Mouse (Mus musculus): ENCODE measurements around the gene Olig2. TPM values are rescaled to one million over a fixed set of nuclear protein-coding genes. Genes with fewer than 3 reads are reported as not detected.

Olig2 gene
- polyA plus RNA-seq (2015; fragmentation: Nextera tagmentation; extraction: Ambion mirVana), result 4.7 and 5.7 TPM in 2 replicates

GRCm38 (mm10) chr16:91225233-91226037, at the start of gene Olig2:
Gene Olig2, plus strand, starts transcription at chr16:91225457.
- under 1% methylated on average over 53 of the region's 53 CpGs for WGBS
- Histone ChIP-seq H3K27me3 (replicated peaks; ENCODE audit: control insufficient read depth, insufficient read depth, low read length) (peaks cover 69% of the 10 kb centered on the region), H3K27ac (ENCODE audit: low read length) (no peak within 1 kb of the TSS), H3K4me2 (ENCODE audit: low read length) (peak within 1 kb of the TSS; percentile 59), H3K4me3 (replicated peaks; ENCODE audit: low read length) (peak within 1 kb of the TSS; percentile 43), H3K9me3 (ENCODE audit: control insufficient read depth, low read length) (no peaks in the 10 kb centered on the region), H3K36me3 (ENCODE audit: control insufficient read depth, insufficient read depth) (no peaks in the 10 kb centered on the region), H3K4me1 (replicated peaks; ENCODE audit: control insufficient read depth, insufficient read depth, low read length) (peaks cover 53% of the 10 kb centered on the region), H3K9ac (replicated peaks; ENCODE audit: low read depth, low read length) (peak within 1 kb of the TSS; percentile 44)
- peak; percentile 92 for ATAC-seq

GRCm38 (mm10) chr16:91175892-91176291, 49.4 kb upstream of the Olig2 start:
- 11% methylated on average over 8 of the region's 8 CpGs for WGBS
- H3K9me3 ChIP-seq (ENCODE audit: control insufficient read depth, low read length), result no peaks in the 10 kb centered on the region
- H3K4me3 ChIP-seq (replicated peaks; ENCODE audit: low read length), result no peak overlapping the region
- H3K27me3 ChIP-seq (replicated peaks; ENCODE audit: control insufficient read depth, insufficient read depth, low read length), result peaks cover 41% of the 10 kb centered on the region
- peak; percentile 49 for ATAC-seq
- H3K4me2 ChIP-seq (ENCODE audit: low read length), result no peak overlapping the region
- no peak overlapping the region for H3K9ac ChIP-seq (replicated peaks; ENCODE audit: low read depth, low read length)
- peaks cover 42% of the 10 kb centered on the region for H3K4me1 ChIP-seq (replicated peaks; ENCODE audit: control insufficient read depth, insufficient read depth, low read length)
- no peaks in the 10 kb centered on the region for H3K36me3 ChIP-seq (ENCODE audit: control insufficient read depth, insufficient read depth)
- no peak overlapping the region for H3K27ac ChIP-seq (ENCODE audit: low read length)

- Histone ChIP-seq H3K4me3 (replicated peaks; ENCODE audit: low read length) (no peak overlapping the region), H3K4me1 (replicated peaks; ENCODE audit: control insufficient read depth, insufficient read depth, low read length) (peaks cover 6% of the 10 kb centered on the region; the same call in 1 of the 2 replicates), H3K27me3 (replicated peaks; ENCODE audit: control insufficient read depth, insufficient read depth, low read length) (peaks cover 22% of the 10 kb centered on the region), H3K4me2 (ENCODE audit: low read length) (no peak overlapping the region), H3K9me3 (ENCODE audit: control insufficient read depth, low read length) (no peaks in the 10 kb centered on the region), H3K9ac (replicated peaks; ENCODE audit: low read depth, low read length) (no peak overlapping the region), H3K36me3 (ENCODE audit: control insufficient read depth, insufficient read depth) (no peaks in the 10 kb centered on the region), H3K27ac (ENCODE audit: low read length) (no peak overlapping the region)
- 63% methylated on average over 8 of the region's 8 CpGs for WGBS
- no peak for ATAC-seq
Observed at GRCm38 (mm10) chr16:91187046-91187445, 38.2 kb upstream of the Olig2 start.

- H3K27me3 ChIP-seq (replicated peaks; ENCODE audit: control insufficient read depth, insufficient read depth, low read length), result peaks cover 21% of the 10 kb centered on the region
- 66% methylated on average over 10 of the region's 10 CpGs for WGBS
- peaks cover 9% of the 10 kb centered on the region for H3K4me1 ChIP-seq (replicated peaks; ENCODE audit: control insufficient read depth, insufficient read depth, low read length)
- no peaks in the 10 kb centered on the region for H3K36me3 ChIP-seq (ENCODE audit: control insufficient read depth, insufficient read depth)
- no peak overlapping the region for H3K4me3 ChIP-seq (replicated peaks; ENCODE audit: low read length)
- no peak for ATAC-seq
- H3K4me2 ChIP-seq (ENCODE audit: low read length), result no peak overlapping the region
- no peaks in the 10 kb centered on the region for H3K9me3 ChIP-seq (ENCODE audit: control insufficient read depth, low read length)
- no peak overlapping the region for H3K27ac ChIP-seq (ENCODE audit: low read length)
- H3K9ac ChIP-seq (replicated peaks; ENCODE audit: low read depth, low read length), result no peak overlapping the region
Observed at GRCm38 (mm10) chr16:91187662-91188061, 37.6 kb upstream of the Olig2 start.

- H3K9ac ChIP-seq (replicated peaks; ENCODE audit: low read depth, low read length), result no peak overlapping the region
- no peak for ATAC-seq
- peaks cover 18% of the 10 kb centered on the region for H3K27me3 ChIP-seq (replicated peaks; ENCODE audit: control insufficient read depth, insufficient read depth, low read length)
- no peak overlapping the region for H3K4me2 ChIP-seq (ENCODE audit: low read length)
- no peak overlapping the region for H3K4me3 ChIP-seq (replicated peaks; ENCODE audit: low read length)
- H3K36me3 ChIP-seq (ENCODE audit: control insufficient read depth, insufficient read depth), result no peaks in the 10 kb centered on the region
- H3K4me1 ChIP-seq (replicated peaks; ENCODE audit: control insufficient read depth, insufficient read depth, low read length), result peaks cover 15% of the 10 kb centered on the region
- WGBS, result 93% methylated on average over 12 of the region's 12 CpGs
- H3K9me3 ChIP-seq (ENCODE audit: control insufficient read depth, low read length), result no peaks in the 10 kb centered on the region
- no peak overlapping the region for H3K27ac ChIP-seq (ENCODE audit: low read length)
Observed at GRCm38 (mm10) chr16:91188304-91188703, 37.0 kb upstream of the Olig2 start.

- H3K27ac ChIP-seq (ENCODE audit: low read length), result no peak overlapping the region
- peak; percentile 27 for ATAC-seq
Observed at GRCm38 (mm10) chr16:91191233-91191632, 34.0 kb upstream of the Olig2 start.

GRCm38 (mm10) chr16:91191663-91192237, 33.5 kb upstream of the Olig2 start:
- H3K4me2 ChIP-seq (ENCODE audit: low read length), result no peak overlapping the region
- no peaks in the 10 kb centered on the region for H3K36me3 ChIP-seq (ENCODE audit: control insufficient read depth, insufficient read depth)
- peak; percentile 83 for ATAC-seq
- no peak overlapping the region for H3K9ac ChIP-seq (replicated peaks; ENCODE audit: low read depth, low read length)
- WGBS, result 20% methylated on average over 9 of the region's 9 CpGs
- H3K4me3 ChIP-seq (replicated peaks; ENCODE audit: low read length), result no peak overlapping the region
- peaks cover 22% of the 10 kb centered on the region for H3K27me3 ChIP-seq (replicated peaks; ENCODE audit: control insufficient read depth, insufficient read depth, low read length)
- H3K27ac ChIP-seq (ENCODE audit: low read length), result no peak overlapping the region
- peaks cover 2% of the 10 kb centered on the region; the same call in 1 of the 2 replicates for H3K9me3 ChIP-seq (ENCODE audit: control insufficient read depth, low read length)
- peaks cover 15% of the 10 kb centered on the region for H3K4me1 ChIP-seq (replicated peaks; ENCODE audit: control insufficient read depth, insufficient read depth, low read length)

More at GRCm38 (mm10) chr16:91191233-91191632, 34.0 kb upstream of the Olig2 start:
- H3K4me3 ChIP-seq (replicated peaks; ENCODE audit: low read length), result no peak overlapping the region
- no peak overlapping the region for H3K4me2 ChIP-seq (ENCODE audit: low read length)
- no peak overlapping the region for H3K9ac ChIP-seq (replicated peaks; ENCODE audit: low read depth, low read length)
- H3K36me3 ChIP-seq (ENCODE audit: control insufficient read depth, insufficient read depth), result no peaks in the 10 kb centered on the region
- H3K9me3 ChIP-seq (ENCODE audit: control insufficient read depth, low read length), result no peaks in the 10 kb centered on the region
- WGBS, result 69% methylated on average over 5 of the region's 6 CpGs
- H3K27me3 ChIP-seq (replicated peaks; ENCODE audit: control insufficient read depth, insufficient read depth, low read length), result peaks cover 22% of the 10 kb centered on the region
- H3K4me1 ChIP-seq (replicated peaks; ENCODE audit: control insufficient read depth, insufficient read depth, low read length), result peaks cover 15% of the 10 kb centered on the region

- ATAC-seq, result peak; percentile 58; the same call in 1 of the 2 replicates
- H3K9ac ChIP-seq (replicated peaks; ENCODE audit: low read depth, low read length), result no peak overlapping the region
- no peak overlapping the region for H3K4me3 ChIP-seq (replicated peaks; ENCODE audit: low read length)
- peaks cover 22% of the 10 kb centered on the region for H3K27me3 ChIP-seq (replicated peaks; ENCODE audit: control insufficient read depth, insufficient read depth, low read length)
- H3K9me3 ChIP-seq (ENCODE audit: control insufficient read depth, low read length), result peaks cover 6% of the 10 kb centered on the region; the same call in 1 of the 2 replicates
- H3K27ac ChIP-seq (ENCODE audit: low read length), result no peak overlapping the region
- WGBS, result 7% methylated on average over 15 of the region's 15 CpGs
- peak overlapping the region; percentile 14; the same call in 1 of the 2 replicates for H3K4me2 ChIP-seq (ENCODE audit: low read length)
- H3K4me1 ChIP-seq (replicated peaks; ENCODE audit: control insufficient read depth, insufficient read depth, low read length), result peaks cover 15% of the 10 kb centered on the region
- no peaks in the 10 kb centered on the region for H3K36me3 ChIP-seq (ENCODE audit: control insufficient read depth, insufficient read depth)
Observed at GRCm38 (mm10) chr16:91192672-91193354, 32.4 kb upstream of the Olig2 start.

GRCm38 (mm10) chr16:91199815-91200214, 25.4 kb upstream of the Olig2 start:
- no peak overlapping the region for H3K9ac ChIP-seq (replicated peaks; ENCODE audit: low read depth, low read length)
- H3K4me1 ChIP-seq (replicated peaks; ENCODE audit: control insufficient read depth, insufficient read depth, low read length), result no peaks in the 10 kb centered on the region
- H3K36me3 ChIP-seq (ENCODE audit: control insufficient read depth, insufficient read depth), result no peaks in the 10 kb centered on the region
- 96% methylated on average over 7 of the region's 7 CpGs for WGBS
- peaks cover 6% of the 10 kb centered on the region; the same call in 1 of the 2 replicates for H3K9me3 ChIP-seq (ENCODE audit: control insufficient read depth, low read length)
- no peak overlapping the region for H3K27ac ChIP-seq (ENCODE audit: low read length)
- H3K4me2 ChIP-seq (ENCODE audit: low read length), result no peak overlapping the region
- ATAC-seq, result no peak
- H3K4me3 ChIP-seq (replicated peaks; ENCODE audit: low read length), result no peak overlapping the region
- peaks cover 1% of the 10 kb centered on the region; the same call in 1 of the 2 replicates for H3K27me3 ChIP-seq (replicated peaks; ENCODE audit: control insufficient read depth, insufficient read depth, low read length)
